Mouse (Mus musculus): ENCODE results near the gene Tmem108.

- TF ChIP-seq POLR2A (IDR thresholded peaks at IDR 0.05; ENCODE audit: borderline replicate concordance, low read depth, low read length): no peak
- no peak for TF ChIP-seq CTCF (IDR thresholded peaks at IDR 0.05; ENCODE audit: low read depth, low read length)
Observed at GRCm38 (mm10) chr9:103595190-103595837, 166.3 kb downstream of the Tmem108 start.

Measured in bone marrow macrophage, adult 2 months (primary cell).